Mouse (Mus musculus): ENCODE data around the gene Prickle4. TPM values are rescaled to one million over a fixed set of nuclear protein-coding genes. Genes with fewer than 3 reads are reported as not detected.

The Prickle4 gene
- total and polyA plus RNA-seq, 3 experiments = 3.4 TPM; not detected in 2

DNA sequence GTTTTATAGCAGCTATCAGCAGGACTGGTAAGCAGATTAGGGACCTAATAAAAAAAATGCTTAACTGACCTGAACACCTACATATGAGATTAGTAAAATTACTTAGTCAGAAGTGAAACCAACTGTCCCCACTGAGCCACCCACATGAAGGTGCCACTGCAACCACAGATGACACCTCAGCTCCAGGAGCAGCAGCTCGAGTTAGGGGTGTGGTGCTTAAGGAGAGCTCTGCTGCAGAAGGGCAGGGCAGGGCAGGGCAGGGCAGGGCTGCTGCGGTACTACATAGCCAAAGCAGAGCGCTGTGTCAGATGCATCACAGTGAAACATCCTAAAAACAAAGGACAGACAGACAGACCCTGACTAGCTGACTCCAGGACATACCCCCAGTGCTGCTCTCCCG, 11.7 kb downstream of the Prickle4 start:
- H3K9me3 ChIP-seq (replicated peaks) = no peaks in the 10 kb centered on the region
- TF ChIP-seq TAL1 (conservative IDR thresholded peaks at IDR 0.05; ENCODE audit: low read depth, low read length) = no peak
- TF ChIP-seq GATA2 (IDR thresholded peaks at IDR 0.05; ENCODE audit: borderline replicate concordance, low read depth, low read length) = no peak
- ATAC-seq (ENCODE audit: extremely low read depth, insufficient number of reproducible peaks, low FRiP score, poor library complexity, severe bottlenecking) (no peak; the same call in 1 of the 2 replicates), DNase-seq (ENCODE audit: low spot score) (no peak)
- no peak overlapping the region for H3K4me3 ChIP-seq (ENCODE audit: low read depth, low read length)
- H3K4me1 ChIP-seq (ENCODE audit: insufficient read depth, low read depth, low read length) = peaks cover 34% of the 10 kb centered on the region
- no peaks in the 10 kb centered on the region for H3K27me3 ChIP-seq (ENCODE audit: insufficient read depth, low read length)
- peaks cover 91% of the 10 kb centered on the region for H3K36me3 ChIP-seq (replicated peaks)

DNA sequence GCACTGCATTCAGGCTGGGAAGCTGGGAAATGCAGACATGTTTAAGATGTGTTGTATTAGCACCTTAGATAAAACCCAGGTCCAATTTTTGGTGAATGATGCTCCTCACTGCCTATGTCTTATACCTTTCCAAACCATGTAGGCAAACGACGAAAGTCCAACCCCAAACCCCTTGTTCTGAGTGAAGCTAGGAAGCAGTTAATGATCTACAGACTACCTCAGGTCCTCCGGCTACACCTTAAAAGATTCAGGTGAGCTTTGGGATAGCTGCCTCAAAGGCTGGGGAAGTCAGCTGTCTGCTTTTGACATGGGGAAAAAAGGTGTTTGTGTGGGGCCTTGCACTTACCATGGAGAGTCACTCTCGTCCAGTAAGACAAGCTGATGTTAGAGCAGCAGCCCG, 15.8 kb downstream of the Prickle4 start:
- H3K9me3 ChIP-seq (replicated peaks) = no peaks in the 10 kb centered on the region
- peaks cover 14% of the 10 kb centered on the region for H3K4me1 ChIP-seq (ENCODE audit: insufficient read depth, low read depth, low read length)
- no peak for TF ChIP-seq GATA1 (IDR thresholded peaks at IDR 0.05; ENCODE audit: borderline replicate concordance, low read length)
- TF ChIP-seq GATA2 (IDR thresholded peaks at IDR 0.05; ENCODE audit: borderline replicate concordance, low read depth, low read length) = no peak
- TF ChIP-seq CTCF (IDR thresholded peaks at IDR 0.05; ENCODE audit: low read depth, low read length) = no peak
- TF ChIP-seq TAL1 (conservative IDR thresholded peaks at IDR 0.05; ENCODE audit: low read depth, low read length) = no peak
- no peak for TF ChIP-seq POLR2AphosphoS5 (IDR thresholded peaks at IDR 0.05; ENCODE audit: insufficient replicate concordance, low read depth, low read length)
- no peaks in the 10 kb centered on the region for H3K27me3 ChIP-seq (ENCODE audit: insufficient read depth, low read length)
- ATAC-seq (ENCODE audit: extremely low read depth, insufficient number of reproducible peaks, low FRiP score, poor library complexity, severe bottlenecking) = no peak
- H3K36me3 ChIP-seq (replicated peaks) = peaks cover 90% of the 10 kb centered on the region
- DNase-seq (ENCODE audit: low spot score) = no peak
- no peak overlapping the region for H3K4me3 ChIP-seq (ENCODE audit: low read depth, low read length)

DNA sequence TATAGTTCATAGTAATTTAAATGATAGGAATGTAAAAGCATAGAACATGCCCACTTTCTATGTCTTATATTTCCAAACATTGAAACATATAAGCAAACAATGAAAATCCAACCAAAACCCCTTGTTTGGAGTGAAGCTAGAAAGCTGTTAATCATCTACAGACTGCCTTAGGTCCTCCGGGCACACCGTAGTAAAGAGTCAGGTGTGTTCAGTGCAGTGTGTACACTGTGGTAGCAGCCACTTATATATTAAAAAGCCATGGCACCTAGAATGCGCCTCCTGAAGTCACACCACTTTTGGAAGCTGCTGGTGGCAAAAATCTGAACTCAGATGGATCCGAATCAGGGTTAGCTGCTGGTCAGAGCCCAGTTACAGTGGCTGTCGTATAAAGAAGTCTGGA, 16.3 kb downstream of the Prickle4 start:
- no peak overlapping the region for H3K4me3 ChIP-seq (ENCODE audit: low read depth, low read length)
- DNase-seq (ENCODE audit: low spot score) = no peak
- H3K9me3 ChIP-seq (replicated peaks) = no peaks in the 10 kb centered on the region
- H3K36me3 ChIP-seq (replicated peaks) = peaks cover 90% of the 10 kb centered on the region
- H3K4me1 ChIP-seq (ENCODE audit: insufficient read depth, low read depth, low read length) = peaks cover 11% of the 10 kb centered on the region
- TF ChIP-seq POLR2AphosphoS5 (IDR thresholded peaks at IDR 0.05; ENCODE audit: insufficient replicate concordance, low read depth, low read length) (no peak), GATA2 (IDR thresholded peaks at IDR 0.05; ENCODE audit: borderline replicate concordance, low read depth, low read length) (no peak), GATA1 (IDR thresholded peaks at IDR 0.05; ENCODE audit: borderline replicate concordance, low read length) (no peak), TAL1 (conservative IDR thresholded peaks at IDR 0.05; ENCODE audit: low read depth, low read length) (no peak), CTCF (IDR thresholded peaks at IDR 0.05; ENCODE audit: low read depth, low read length) (no peak)
- no peak for ATAC-seq (ENCODE audit: extremely low read depth, insufficient number of reproducible peaks, low FRiP score, poor library complexity, severe bottlenecking)
- H3K27me3 ChIP-seq (ENCODE audit: insufficient read depth, low read length) = no peaks in the 10 kb centered on the region

DNA sequence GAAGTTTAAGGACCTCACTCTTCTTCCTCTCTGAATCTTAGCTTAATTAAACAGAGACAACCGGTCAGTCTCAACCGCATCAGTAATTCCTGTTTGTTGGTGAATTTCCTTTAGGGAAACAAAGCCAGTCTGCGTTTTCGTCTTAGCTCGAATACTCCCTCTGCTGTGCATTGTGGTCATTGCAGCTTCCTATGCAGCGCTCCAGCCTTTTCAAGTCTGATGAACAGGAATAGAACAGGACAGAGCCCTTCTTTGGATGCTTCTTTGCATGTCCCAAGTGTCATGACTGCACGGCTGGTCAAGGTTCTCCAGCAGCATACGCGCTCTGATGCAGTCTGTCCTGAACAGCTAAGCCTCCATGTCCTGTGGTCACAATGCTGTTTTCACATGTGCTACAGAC, 18.0 kb downstream of the Prickle4 start:
- Histone ChIP-seq H3K4me3 (ENCODE audit: low read depth, low read length) (no peak overlapping the region), H3K27me3 (ENCODE audit: insufficient read depth, low read length) (no peaks in the 10 kb centered on the region), H3K4me1 (ENCODE audit: insufficient read depth, low read depth, low read length) (peaks cover 2% of the 10 kb centered on the region; the same call in 1 of the 2 replicates), H3K36me3 (replicated peaks) (peaks cover 89% of the 10 kb centered on the region), H3K9me3 (replicated peaks) (no peaks in the 10 kb centered on the region)
- DNase-seq (ENCODE audit: low spot score) = no peak
- no peak for ATAC-seq (ENCODE audit: extremely low read depth, insufficient number of reproducible peaks, low FRiP score, poor library complexity, severe bottlenecking)
- TF ChIP-seq CTCF (IDR thresholded peaks at IDR 0.05; ENCODE audit: low read depth, low read length) (peak; percentile 68), GATA2 (IDR thresholded peaks at IDR 0.05; ENCODE audit: borderline replicate concordance, low read depth, low read length) (no peak)

DNA sequence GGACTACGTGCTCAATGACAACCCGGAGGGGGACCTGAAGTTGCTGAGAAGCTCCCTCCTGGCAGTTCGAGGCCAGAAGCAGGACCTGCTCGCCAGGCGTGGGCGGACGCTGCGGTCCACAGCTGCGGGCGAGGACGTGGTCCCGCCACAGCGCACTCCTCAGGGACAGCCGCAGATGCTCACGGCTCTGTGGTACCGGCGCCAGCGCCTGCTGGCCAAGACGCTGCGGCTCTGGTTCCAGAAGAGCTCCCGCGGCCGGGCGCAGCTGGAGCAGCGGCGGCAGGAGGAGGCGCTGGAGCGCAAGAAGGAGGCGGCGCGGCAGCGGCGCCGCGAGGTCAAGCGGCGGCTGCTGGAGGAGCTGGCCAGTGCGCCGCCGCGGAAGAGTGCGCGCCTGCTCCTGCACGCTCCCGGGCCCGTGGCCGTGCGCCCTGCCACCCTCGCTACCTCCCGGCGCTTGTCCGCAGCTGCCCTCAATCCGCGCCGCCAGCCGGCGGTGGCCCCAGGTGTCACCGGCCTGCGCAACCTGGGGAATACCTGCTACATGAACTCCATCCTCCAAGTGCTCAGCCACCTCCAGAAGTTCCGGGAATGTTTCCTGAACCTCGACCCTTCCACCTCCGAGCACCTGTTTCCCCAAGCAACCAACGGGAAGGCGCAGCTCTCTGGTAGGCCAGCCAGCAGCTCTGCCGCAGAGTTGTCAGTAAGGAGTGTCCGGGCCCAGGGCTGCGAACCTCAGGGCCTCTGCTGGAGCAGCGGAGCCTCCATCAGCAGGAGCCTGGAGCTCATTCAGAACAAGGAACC, 22.0 kb downstream of the Prickle4 start:
- ATAC-seq (ENCODE audit: extremely low read depth, insufficient number of reproducible peaks, low FRiP score, poor library complexity, severe bottlenecking) (no peak), DNase-seq (ENCODE audit: low spot score) (no peak)
- Histone ChIP-seq H3K4me3 (ENCODE audit: low read depth, low read length) (no peak overlapping the region), H3K27me3 (ENCODE audit: insufficient read depth, low read length) (no peaks in the 10 kb centered on the region), H3K36me3 (replicated peaks) (peaks cover 59% of the 10 kb centered on the region), H3K9me3 (replicated peaks) (no peaks in the 10 kb centered on the region), H3K4me1 (ENCODE audit: insufficient read depth, low read depth, low read length) (peaks cover 2% of the 10 kb centered on the region; the same call in 1 of the 2 replicates)
- TF ChIP-seq POLR2AphosphoS5 (IDR thresholded peaks at IDR 0.05; ENCODE audit: insufficient replicate concordance, low read depth, low read length) = no peak
- no peak for TF ChIP-seq CTCF (IDR thresholded peaks at IDR 0.05; ENCODE audit: low read depth, low read length)
- TF ChIP-seq GATA2 (IDR thresholded peaks at IDR 0.05; ENCODE audit: borderline replicate concordance, low read depth, low read length) = no peak
- no peak for TF ChIP-seq TAL1 (conservative IDR thresholded peaks at IDR 0.05; ENCODE audit: low read depth, low read length)
- TF ChIP-seq GATA1 (IDR thresholded peaks at IDR 0.05; ENCODE audit: borderline replicate concordance, low read length) = no peak

DNA sequence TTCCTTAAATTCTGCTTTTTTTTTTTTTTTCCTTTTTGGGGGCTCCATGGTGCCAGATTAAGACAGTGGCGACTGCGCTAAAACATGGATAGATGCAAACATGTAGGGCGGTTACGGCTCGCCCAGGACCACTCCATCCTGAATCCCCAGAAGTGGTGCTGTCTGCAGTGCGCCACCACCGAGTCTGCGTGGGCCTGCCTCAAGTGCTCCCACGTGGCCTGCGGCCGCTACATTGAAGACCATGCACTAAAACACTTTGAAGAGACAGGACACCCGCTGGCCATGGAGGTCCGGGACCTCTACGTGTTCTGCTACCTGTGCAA, 22.6 kb downstream of the Prickle4 start:
- DNase-seq (ENCODE audit: low spot score) (no peak), ATAC-seq (ENCODE audit: extremely low read depth, insufficient number of reproducible peaks, low FRiP score, poor library complexity, severe bottlenecking) (no peak)
- Histone ChIP-seq H3K9me3 (replicated peaks) (no peaks in the 10 kb centered on the region), H3K27me3 (ENCODE audit: insufficient read depth, low read length) (no peaks in the 10 kb centered on the region), H3K4me3 (ENCODE audit: low read depth, low read length) (no peak overlapping the region), H3K4me1 (ENCODE audit: insufficient read depth, low read depth, low read length) (peaks cover 2% of the 10 kb centered on the region; the same call in 1 of the 2 replicates), H3K36me3 (replicated peaks) (peaks cover 60% of the 10 kb centered on the region)
- no peak for TF ChIP-seq TAL1 (conservative IDR thresholded peaks at IDR 0.05; ENCODE audit: low read depth, low read length)
- TF ChIP-seq POLR2AphosphoS5 (IDR thresholded peaks at IDR 0.05; ENCODE audit: insufficient replicate concordance, low read depth, low read length) = no peak
- no peak for TF ChIP-seq GATA1 (IDR thresholded peaks at IDR 0.05; ENCODE audit: borderline replicate concordance, low read length)
- no peak for TF ChIP-seq CTCF (IDR thresholded peaks at IDR 0.05; ENCODE audit: low read depth, low read length)
- TF ChIP-seq GATA2 (IDR thresholded peaks at IDR 0.05; ENCODE audit: borderline replicate concordance, low read depth, low read length) = no peak

Measured in G1E (cell line).